ENCODE assay signal across 8 mouse cellular contexts in genomic region chr12:108422858-108423631, GRCm38 (mm10). TPM values are rescaled to one million over a fixed set of nuclear protein-coding genes. Genes with fewer than 3 reads are reported as not detected.
A peak's percentile ranks its signal among the peaks of the same experiment; 100 is the strongest.
DNase-seq lines count a peak whose midpoint lies in the region; ATAC-seq and TF ChIP-seq lines count a peak whose summit lies in the region.

No protein-coding gene starts in this region.

- H3K36me3 ChIP-seq in CH12.LX (replicated peaks in 1 of 2; ENCODE audit: control insufficient read depth in 1 of 2, insufficient read depth in 1 of 2, low read length in 1 of 2), result no peaks in the 10 kb centered on the region
- no peaks in the 10 kb centered on the region for H3K36me3 ChIP-seq in forebrain, embryonic 14.5 days (ENCODE audit: control insufficient read depth, insufficient read depth, low read length)
- no peaks in the 10 kb centered on the region for H3K36me3 ChIP-seq in liver, embryonic 15.5 days (replicated peaks)
- no peaks in the 10 kb centered on the region for H3K36me3 ChIP-seq in neural tube, embryonic 13.5 days

- dilution Hi-C loops in CH12.LX (cut with MboI; ENCODE audit: extremely low pct_ligation_motif_present, extremely low pct_unique_long_range_greater_than_20kb, low sequenced_read_pairs), result no loop called here

- H3K27me3 ChIP-seq in CH12.LX (replicated peaks), result peaks cover 86% of the 10 kb centered on the region
- H3K27me3 ChIP-seq in forebrain, embryonic 14.5 days (replicated peaks; ENCODE audit: control insufficient read depth, insufficient read depth, low read length), result no peaks in the 10 kb centered on the region
- H3K27me3 ChIP-seq in liver, embryonic 15.5 days, result peaks cover 54% of the 10 kb centered on the region
- H3K27me3 ChIP-seq in neural tube, embryonic 13.5 days, result no peaks in the 10 kb centered on the region

- H3K4me3 ChIP-seq in CH12.LX (replicated peaks in 1 of 3; ENCODE audit: low read depth in 2 of 3, low read length in 2 of 3, poor library complexity in 1 of 3), result peak overlapping the region in 1 of 3 experiments; percentile 32
- peak overlapping the region; percentile 79 for H3K4me3 ChIP-seq in forebrain, embryonic 14.5 days (ENCODE audit: low read depth, low read length)
- peak overlapping the region; percentile 53 for H3K4me3 ChIP-seq in liver, embryonic 15.5 days (replicated peaks)
- peak overlapping the region; percentile 80 for H3K4me3 ChIP-seq in neural tube, embryonic 13.5 days

- under 1% methylated on average over 55 of the region's 90 CpGs for WGBS in forebrain, embryonic 14.5 days
- WGBS in liver, embryonic 15.5 days (ENCODE audit: insufficient replicate concordance), result under 1% methylated on average over 86 of the region's 90 CpGs
- WGBS in neural tube, embryonic 13.5 days, result under 1% methylated on average over 83 of the region's 90 CpGs

- no peaks in the 10 kb centered on the region; a peak in 1 of 4 replicates for H3K4me1 ChIP-seq in CH12.LX (ENCODE audit: control insufficient read depth in 1 of 2, insufficient read depth in 2 of 2)
- peaks cover 21% of the 10 kb centered on the region for H3K4me1 ChIP-seq in forebrain, embryonic 14.5 days (ENCODE audit: control insufficient read depth, insufficient read depth, low read length)
- 0 out of 2 replicates have a peak, but pooled peaks cover 4% of the 10 kb centered on the region for H3K4me1 ChIP-seq in liver, embryonic 15.5 days (replicated peaks)
- H3K4me1 ChIP-seq in neural tube, embryonic 13.5 days (replicated peaks), result peaks cover 30% of the 10 kb centered on the region

- no peak for TF ChIP-seq RAD21 in CH12.LX (IDR thresholded peaks at IDR 0.05; ENCODE audit: low read depth, low read length)

- TF ChIP-seq CTCF in CH12.LX (conservative IDR thresholded peaks at IDR 0.05 in 1 of 2, IDR thresholded peaks at IDR 0.05 in 1 of 2; ENCODE audit: low read depth in 2 of 2, low read length in 2 of 2), result no peak

- no peak for TF ChIP-seq EP300 in CH12.LX (IDR thresholded peaks at IDR 0.05; ENCODE audit: low read length)

- peak; percentile 95 for ATAC-seq in forebrain, embryonic 14.5 days
- ATAC-seq in liver, embryonic 15.5 days (ENCODE audit: insufficient read depth), result peak; percentile 72
- ATAC-seq in neural tube, embryonic 13.5 days (ENCODE audit: low read depth), result peak; percentile 94

- no peaks in the 10 kb centered on the region for H3K79me2 ChIP-seq in CH12.LX (replicated peaks; ENCODE audit: control insufficient read depth, extremely low read depth, insufficient read depth, poor library complexity, severe bottlenecking)

- intact Hi-C loops in heart, postnatal 10 days (cut with DNase I), result loop anchor here (1.0 to 2.0 kb wide), 3 partner anchors 53 to 72 kb away; partner anchors contain the start of gene Eml1

- no peak overlapping the region for H3K4me2 ChIP-seq in CH12.LX (ENCODE audit: insufficient read depth, low read depth, poor library complexity, severe bottlenecking)
- H3K4me2 ChIP-seq in forebrain, embryonic 14.5 days (ENCODE audit: low read length), result peak overlapping the region; percentile 71
- peak overlapping the region; percentile 67 for H3K4me2 ChIP-seq in liver, embryonic 15.5 days
- H3K4me2 ChIP-seq in neural tube, embryonic 13.5 days, result peak overlapping the region; percentile 62

- no peak for TF ChIP-seq POLR2A in CH12.LX (IDR thresholded peaks at IDR 0.05; ENCODE audit: low read depth, low read length)

- peaks cover 4% of the 10 kb centered on the region for H3K9me3 ChIP-seq in CH12.LX (replicated peaks; ENCODE audit: low read length)
- H3K9me3 ChIP-seq in forebrain, embryonic 14.5 days (replicated peaks; ENCODE audit: control insufficient read depth, low read length), result no peaks in the 10 kb centered on the region
- no peaks in the 10 kb centered on the region for H3K9me3 ChIP-seq in liver, embryonic 15.5 days (replicated peaks)
- no peaks in the 10 kb centered on the region for H3K9me3 ChIP-seq in neural tube, embryonic 13.5 days

- H3K9ac ChIP-seq in CH12.LX (ENCODE audit: insufficient read depth, low read depth), result no peak overlapping the region
- H3K9ac ChIP-seq in forebrain, embryonic 14.5 days (ENCODE audit: low read length), result peak overlapping the region; percentile 87
- H3K9ac ChIP-seq in liver, embryonic 15.5 days, result peak overlapping the region; percentile 6; the same call in 1 of the 2 replicates
- H3K9ac ChIP-seq in neural tube, embryonic 13.5 days, result peak overlapping the region; percentile 87

- DNase-seq in CH12.LX (ENCODE audit: extremely low read depth), result peak; percentile 24
- DNase-seq in c-Kit-positive CD71-negative TER-119-negative erythroid progenitor cells, embryonic 14.5 days (ENCODE audit: low read depth), result peak; percentile 32
- DNase-seq in forebrain, embryonic 14.5 days (ENCODE audit: low spot score), result peak; percentile 88
- peak; percentile 91 to 93 for DNase-seq in heart, postnatal 10 days
- DNase-seq in kidney, postnatal 4 days, result peak; percentile 94 to 96
- peak; percentile 27 to 45 for DNase-seq in thymus, adult 18-20 months

- H3K27ac ChIP-seq in CH12.LX (ENCODE audit: insufficient read depth, low read depth), result no peak overlapping the region
- peak overlapping the region; percentile 88 for H3K27ac ChIP-seq in forebrain, embryonic 14.5 days (ENCODE audit: low read depth, low read length)
- no peak overlapping the region for H3K27ac ChIP-seq in liver, embryonic 15.5 days (replicated peaks)
- H3K27ac ChIP-seq in neural tube, embryonic 13.5 days (replicated peaks), result peak overlapping the region; percentile 92

- in situ Hi-C loops in CH12.LX (cut with MboI; ENCODE audit: low pct_ligation_motif_present, low pct_unique_long_range_greater_than_20kb, low sequenced_read_pairs), result no loop called here

TF ChIP-seq in CH12.LX, 34 proteins besides CTCF, POLR2A, EP300 and RAD21:
- TF ChIP-seq MAX (IDR thresholded peaks at IDR 0.05; ENCODE audit: low read length), result no peak
- TF ChIP-seq IRF4 (IDR thresholded peaks at IDR 0.05; ENCODE audit: low read depth, low read length), result no peak
- TF ChIP-seq PAX5 (IDR thresholded peaks at IDR 0.05; ENCODE audit: low read length), result no peak
- TF ChIP-seq MAFK (IDR thresholded peaks at IDR 0.05; ENCODE audit: insufficient replicate concordance, low read length), result no peak
- no peak for TF ChIP-seq ETS1 (conservative IDR thresholded peaks at IDR 0.05; ENCODE audit: low read depth, low read length)
- TF ChIP-seq NELFE (IDR thresholded peaks at IDR 0.05; ENCODE audit: low read depth, low read length), result no peak
- TF ChIP-seq TBP (conservative IDR thresholded peaks at IDR 0.05; ENCODE audit: low read depth, low read length), result no peak
- no peak for TF ChIP-seq UBTF (IDR thresholded peaks at IDR 0.05; ENCODE audit: low read depth, low read length)

RNA-seq across cellular contexts. Expression of gene Eml1, which starts 52.3 kb away (rescaled TPM):
- total RNA-seq in CH12.LX (2012; rRNA removed) (not detected in 2 replicates), CH12.LX (2014; rRNA removed) (not detected in 2 replicates)
- not detected in 2 replicates for polyA plus RNA-seq in CH12.LX (2012; ENCODE audit: insufficient read length, low read depth)
- polyA plus RNA-seq in forebrain, embryonic 14.5 days (2014; fragmentation: Nextera tagmentation; extraction: Ambion mirVana), result 52.2 and 57.1 TPM in 2 replicates
- 10 to 100 TPM; 82.1 to 94.6 TPM for total RNA-seq in heart, postnatal 10 days (2021)
- polyA plus RNA-seq in liver, embryonic 15.5 days (2015; fragmentation: Nextera tagmentation; extraction: Ambion mirVana), result 5.5 and 6.1 TPM in 2 replicates
- 91.4 and 94.3 TPM in 2 replicates for polyA plus RNA-seq in neural tube, embryonic 13.5 days (2015; fragmentation: Nextera tagmentation; extraction: Ambion mirVana)

Comparison
In these comparisons a context has a peak if more than half of its experiments do, and no peak if none do; other contexts are left out.
1. DNase-seq: peak in every context shown above with its lines; median percentile 95 in kidney, postnatal 4 days; 92 in heart, postnatal 10 days; 88 in forebrain, embryonic 14.5 days; 36 in thymus, adult 18-20 months; 32 in c-Kit-positive CD71-negative TER-119-negative erythroid progenitor cells, embryonic 14.5 days; 24 in CH12.LX.
2. H3K27ac ChIP-seq: peak in forebrain, embryonic 14.5 days (single experiment) and neural tube, embryonic 13.5 days (single experiment); none in CH12.LX (single experiment) and liver, embryonic 15.5 days (single experiment).
3. Peak in every context shown above with its lines, with median percentiles within 50 percentile points of each other: ATAC-seq.